Mouse (Mus musculus) heart, embryonic 15.5 days (tissue): ENCODE data around the gene Caskin2. TPM values are rescaled to one million over a fixed set of nuclear protein-coding genes. Genes with fewer than 3 reads are reported as not detected.

Experiments
- ATAC-seq: fragments of 200-750 bp; cut with Nextera tagmentation; replicated peaks from 2 replicates; pipeline ENCODE4 v1.8.0; 2017; ENCODE audit warnings: low read depth, moderate TSS enrichment; ENCODE audit not compliant: insufficient number of reproducible peaks, insufficient read depth, low FRiP score
- H3K27ac ChIP-seq: fragments of 300-500 bp; sonication (generic); 2 replicates; pipeline ENCODE4 v1.5.1; 2015; ENCODE audit warnings: mild to moderate bottlenecking, inconsistent platforms
- H3K27me3 ChIP-seq: fragments of 300-500 bp; sonication (generic); 2 replicates; pipeline ENCODE4 v1.6.1; 2015; ENCODE audit warnings: inconsistent platforms
- H3K36me3 ChIP-seq: fragments of 300-500 bp; sonication (generic); 2 replicates; pipeline ENCODE4 v1.6.1; 2015; ENCODE audit warnings: mild to moderate bottlenecking, inconsistent platforms
- H3K4me1 ChIP-seq: fragments of 300-500 bp; sonication (generic); replicated peaks from 2 replicates; pipeline ENCODE4 v1.6.1; 2015; ENCODE audit warnings: inconsistent platforms
- H3K4me2 ChIP-seq: fragments of 300-500 bp; sonication (generic); 2 replicates; pipeline ENCODE4 v1.6.1; 2015; ENCODE audit warnings: inconsistent platforms, mild to moderate bottlenecking, moderate library complexity
- H3K4me3 ChIP-seq: fragments of 300-500 bp; sonication (generic); 2 replicates; pipeline ENCODE4 v1.5.1; 2015; ENCODE audit warnings: mild to moderate bottlenecking, inconsistent platforms
- H3K9ac ChIP-seq: fragments of 300-500 bp; sonication (generic); 2 replicates; pipeline ENCODE4 v1.6.1; 2015; ENCODE audit warnings: mild to moderate bottlenecking, inconsistent platforms
- H3K9me3 ChIP-seq: fragments of 300-500 bp; sonication (generic); replicated peaks from 2 replicates; pipeline ENCODE4 v1.6.1; 2016; ENCODE audit warnings: inconsistent platforms
- WGBS: fragments of 180-500 bp; shearing (Covaris S2); methylation state at CpG from one replicate; pipeline ENCODE4 v1.1.7; 2015; ENCODE audit warnings: mixed read lengths; 5-methylcytosine and 5-hydroxymethylcytosine counted together
- polyA plus RNA-seq: library from polyadenylated mRNA; unstranded; fragments of >200 nt; fragmentation: Nextera tagmentation; extraction: Ambion mirVana; gene quantifications from 2 replicates; pipeline ENCODE4 v1.2.1, GENCODE M21; 2015

Caskin2 gene
- polyA plus RNA-seq, 1 experiment from 2014 or later: 18.0 TPM

DNA sequence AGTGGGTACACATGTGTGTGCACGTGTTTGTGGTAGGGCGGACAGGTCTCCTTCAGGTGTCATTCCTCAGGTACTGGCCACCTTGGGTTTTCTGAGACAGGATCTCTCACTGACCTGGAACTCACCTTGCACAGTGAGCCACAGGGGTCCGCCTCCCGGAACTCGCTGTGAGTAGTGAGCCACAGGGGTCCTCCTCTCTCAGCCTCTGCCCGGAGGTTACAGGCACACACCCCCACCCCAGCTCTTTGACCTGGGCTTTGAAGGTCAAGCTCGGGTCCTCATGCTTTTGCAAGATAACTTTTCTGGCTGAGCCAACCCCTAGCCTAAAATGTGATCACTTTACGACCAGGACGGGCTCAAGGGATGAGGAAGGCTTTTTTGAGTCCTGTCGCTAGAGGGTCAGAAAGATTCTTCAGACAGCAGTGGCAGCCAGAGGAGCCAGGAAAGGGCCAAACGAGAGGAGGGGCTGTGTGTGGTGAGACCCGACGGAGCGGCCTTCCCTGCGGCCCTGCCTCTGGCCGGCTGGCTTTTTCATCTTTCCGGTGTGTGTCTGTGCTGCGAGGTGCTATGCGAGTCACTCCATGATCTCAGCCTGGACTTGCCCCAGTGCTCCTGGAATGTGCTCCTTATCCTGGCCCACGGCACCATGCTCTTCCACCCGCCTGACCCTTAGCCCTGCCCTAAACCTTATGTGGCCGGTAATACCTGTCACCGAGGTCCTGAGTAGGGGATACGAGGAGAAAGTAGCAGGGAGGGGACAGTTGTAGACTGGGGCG, 17.3 kb upstream of the Caskin2 start:
- 32% methylated on average over 25 of the region's 25 CpGs for WGBS
- peak overlapping the region; percentile 73; the same call in 1 of the 2 replicates for H3K27ac ChIP-seq
- H3K4me2 ChIP-seq: peak overlapping the region; percentile 3; the same call in 1 of the 2 replicates
- H3K4me1 ChIP-seq: peaks cover 65% of the 10 kb centered on the region
- no peaks in the 10 kb centered on the region for H3K36me3 ChIP-seq
- peak overlapping the region; percentile 7 for H3K9ac ChIP-seq
- no peaks in the 10 kb centered on the region for H3K27me3 ChIP-seq
- no peak for ATAC-seq
- H3K4me3 ChIP-seq: no peak overlapping the region
- H3K9me3 ChIP-seq: no peaks in the 10 kb centered on the region

- Histone ChIP-seq H3K9me3 (no peaks in the 10 kb centered on the region), H3K27me3 (no peaks in the 10 kb centered on the region), H3K36me3 (no peaks in the 10 kb centered on the region), H3K27ac (0 out of 2 replicates have a peak overlapping the region, but pooled peaks have one; percentile 14), H3K9ac (no peak overlapping the region), H3K4me2 (no peak overlapping the region), H3K4me3 (no peak overlapping the region), H3K4me1 (peaks cover 71% of the 10 kb centered on the region)
- no peak for ATAC-seq
- WGBS: 52% methylated on average over 4 of the region's 4 CpGs
Measured at GRCm38 (mm10) chr11:115829036-115829435, 15.6 kb upstream of the Caskin2 start.

DNA sequence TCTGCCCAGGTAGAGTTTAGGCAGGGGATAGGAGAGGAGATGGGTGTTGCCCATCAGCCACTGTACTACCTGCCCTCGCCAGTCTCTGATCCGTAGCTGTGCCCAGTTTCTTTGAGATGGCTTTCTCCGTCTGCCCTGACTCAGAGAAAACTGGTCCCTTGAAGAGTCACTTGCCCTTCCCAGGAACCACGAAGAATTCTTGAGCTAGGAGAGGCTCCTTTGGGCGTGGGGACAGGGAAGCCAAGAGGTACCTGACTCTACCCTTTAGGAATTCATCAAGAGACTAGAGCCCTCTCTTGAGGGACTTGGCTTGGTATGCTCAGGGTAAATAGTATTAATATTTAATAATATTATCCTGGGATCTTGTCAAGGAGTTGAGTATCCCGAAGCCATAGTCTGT, 14.2 kb upstream of the Caskin2 start:
- no peak for ATAC-seq
- 79% methylated on average over 6 of the region's 6 CpGs for WGBS
- Histone ChIP-seq H3K27me3 (no peaks in the 10 kb centered on the region), H3K9ac (no peak overlapping the region), H3K27ac (no peak overlapping the region), H3K36me3 (peaks cover under 1% of the 10 kb centered on the region; the same call in 1 of the 2 replicates), H3K4me3 (no peak overlapping the region), H3K4me2 (no peak overlapping the region), H3K4me1 (peaks cover 62% of the 10 kb centered on the region), H3K9me3 (no peaks in the 10 kb centered on the region)

DNA sequence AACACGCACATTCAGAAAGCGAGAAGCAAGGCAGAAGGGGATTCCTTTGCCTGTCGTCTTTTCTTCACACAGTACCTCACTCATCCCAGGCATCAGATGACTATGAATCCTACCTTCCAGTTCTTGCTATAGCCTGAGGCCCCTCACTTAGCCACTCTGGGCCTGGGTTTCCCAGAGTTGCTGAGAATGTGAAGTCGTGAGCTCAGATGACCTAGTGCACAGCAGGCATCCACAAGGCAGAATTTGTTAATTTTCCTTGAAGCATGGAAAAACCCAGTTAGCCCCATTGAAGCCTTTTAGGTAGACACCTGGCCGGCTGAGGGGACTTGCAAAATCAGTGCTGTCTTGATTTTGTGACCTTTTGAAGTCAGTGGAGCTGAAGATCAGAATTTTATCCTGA, 13.0 kb upstream of the Caskin2 start:
- H3K9me3 ChIP-seq: no peaks in the 10 kb centered on the region
- 67% methylated on average over 5 of the region's 5 CpGs for WGBS
- no peak for ATAC-seq
- no peak overlapping the region for H3K9ac ChIP-seq
- no peaks in the 10 kb centered on the region for H3K27me3 ChIP-seq
- H3K27ac ChIP-seq: no peak overlapping the region
- peaks cover 51% of the 10 kb centered on the region for H3K4me1 ChIP-seq
- H3K36me3 ChIP-seq: peaks cover 12% of the 10 kb centered on the region; the same call in 1 of the 2 replicates
- H3K4me3 ChIP-seq: no peak overlapping the region
- H3K4me2 ChIP-seq: no peak overlapping the region

DNA sequence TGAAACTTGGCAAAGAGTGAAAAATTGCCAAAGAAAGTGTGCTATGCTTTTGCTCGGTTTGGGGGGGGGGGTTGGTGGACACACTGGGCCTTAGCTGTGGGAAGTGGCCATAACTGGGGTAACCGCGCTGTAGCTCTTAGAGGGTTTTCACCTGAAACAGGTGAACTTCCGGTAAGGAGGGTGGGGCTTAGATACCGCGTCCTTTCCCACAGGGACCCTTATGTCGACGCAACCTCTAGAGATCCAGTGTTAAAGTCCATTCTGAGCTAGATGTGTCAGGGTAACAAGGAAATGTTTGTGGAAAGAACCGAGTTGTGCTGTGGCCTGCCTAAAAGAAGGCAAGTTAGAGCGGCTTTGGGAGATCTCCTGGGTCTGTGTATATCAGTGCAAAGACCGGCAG, 11.4 kb upstream of the Caskin2 start:
- Histone ChIP-seq H3K9ac (peak overlapping the region; percentile 79; the same call in 1 of the 2 replicates), H3K4me1 (peaks cover 37% of the 10 kb centered on the region), H3K27ac (no peak overlapping the region; the same call in 1 of the 2 replicates), H3K4me3 (peak overlapping the region; percentile 94), H3K36me3 (peaks cover 28% of the 10 kb centered on the region), H3K27me3 (no peaks in the 10 kb centered on the region), H3K9me3 (no peaks in the 10 kb centered on the region), H3K4me2 (peak overlapping the region; percentile 96)
- no peak for ATAC-seq
- WGBS: 20% methylated on average over 11 of the region's 11 CpGs

DNA sequence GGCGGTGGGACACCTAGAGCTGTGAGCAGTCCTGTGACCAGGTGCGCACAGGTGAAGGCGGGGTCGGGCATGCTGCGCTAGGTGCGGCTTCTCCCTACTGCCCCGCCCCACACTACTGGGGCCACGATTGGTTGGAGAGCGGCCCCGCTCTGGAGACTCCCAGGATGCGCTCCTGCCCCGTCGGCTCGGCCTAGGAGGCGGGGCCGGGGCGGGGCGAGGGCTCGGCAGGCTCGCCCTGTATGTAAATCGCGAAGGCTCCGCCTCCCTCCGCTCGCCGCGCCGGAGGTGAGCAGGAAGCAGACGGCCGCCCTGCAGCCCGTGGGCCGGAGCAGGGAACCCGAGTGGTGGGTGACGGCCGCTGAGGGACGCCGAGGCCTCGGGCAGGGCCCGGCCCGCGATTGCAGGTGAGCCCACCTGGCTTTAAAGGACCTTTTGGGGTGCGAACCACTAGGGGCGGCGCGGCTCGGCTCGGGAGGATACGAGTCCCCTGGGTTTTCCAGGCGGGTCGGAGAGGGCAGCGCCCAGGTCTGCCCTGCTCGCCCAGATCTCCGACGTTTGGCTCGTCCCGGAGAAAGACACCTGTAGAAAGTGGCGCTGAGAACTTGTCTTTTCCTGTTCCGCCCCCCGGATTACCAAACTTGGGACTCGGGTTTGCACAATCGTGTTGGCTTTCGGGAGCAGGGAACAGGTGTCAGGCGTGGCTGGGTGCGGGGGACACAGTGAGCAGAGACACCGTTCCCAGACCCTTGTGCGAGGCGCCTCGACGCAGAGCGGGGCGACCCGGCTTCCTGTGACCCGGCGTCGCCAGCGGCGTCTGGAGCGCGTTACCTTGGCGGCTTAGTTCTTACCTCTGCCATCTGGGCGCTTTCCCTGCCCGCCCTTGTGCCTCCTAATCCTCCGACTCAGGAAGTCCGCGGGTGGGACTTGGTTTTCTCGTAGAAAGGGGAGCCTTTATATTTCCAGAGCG, 10.6 kb upstream of the Caskin2 start, which contains the start of gene Llgl2:
Gene Llgl2, plus strand, starts transcription at position 276 of the 967 bp plus-strand sequence.
- H3K36me3 ChIP-seq: peaks cover 31% of the 10 kb centered on the region
- peak within 1 kb of the TSS; percentile 96 for H3K4me2 ChIP-seq
- H3K27ac ChIP-seq: peak within 1 kb of the TSS; percentile 58; the same call in 1 of the 2 replicates
- no peaks in the 10 kb centered on the region for H3K9me3 ChIP-seq
- H3K27me3 ChIP-seq: no peaks in the 10 kb centered on the region
- peaks cover 29% of the 10 kb centered on the region for H3K4me1 ChIP-seq
- under 1% methylated on average over 87 of the region's 87 CpGs for WGBS
- H3K9ac ChIP-seq: peak within 1 kb of the TSS; percentile 79
- H3K4me3 ChIP-seq: peak within 1 kb of the TSS; percentile 94
- ATAC-seq: peak; percentile 93

DNA sequence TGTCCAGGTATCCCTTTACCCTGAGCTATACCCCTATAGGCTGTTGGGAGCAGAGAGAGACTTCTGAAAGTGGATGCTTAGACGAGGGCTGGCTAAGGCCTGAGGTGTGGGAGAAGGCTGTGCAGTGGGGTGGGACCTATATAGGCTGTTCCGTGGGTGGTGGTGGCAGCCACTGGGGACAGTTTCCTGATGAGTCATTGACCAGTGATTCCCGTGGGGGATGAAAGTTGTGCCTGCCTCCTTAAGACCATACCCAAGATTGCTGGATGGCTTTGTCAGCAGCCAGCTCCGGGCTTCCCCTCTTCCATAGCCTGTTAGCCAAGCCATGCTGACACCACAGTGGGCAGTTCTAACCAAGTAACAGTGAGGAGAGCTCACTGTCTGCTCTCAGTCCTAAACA, 7.6 kb upstream of the Caskin2 start:
- Histone ChIP-seq H3K9ac (no peak overlapping the region), H3K27ac (no peak overlapping the region), H3K4me3 (no peak overlapping the region), H3K36me3 (peaks cover 47% of the 10 kb centered on the region), H3K4me1 (peaks cover 18% of the 10 kb centered on the region), H3K27me3 (no peaks in the 10 kb centered on the region), H3K4me2 (no peak overlapping the region), H3K9me3 (no peaks in the 10 kb centered on the region)
- WGBS: 66% methylated on average over 4 of the region's 4 CpGs
- no peak for ATAC-seq

GRCm38 (mm10) chr11:115819915-115820623, 6.6 kb upstream of the Caskin2 start:
- Histone ChIP-seq H3K4me2 (no peak overlapping the region), H3K4me3 (no peak overlapping the region), H3K9me3 (no peaks in the 10 kb centered on the region), H3K27ac (no peak overlapping the region), H3K27me3 (no peaks in the 10 kb centered on the region), H3K4me1 (peaks cover 23% of the 10 kb centered on the region), H3K9ac (no peak overlapping the region), H3K36me3 (peaks cover 47% of the 10 kb centered on the region)
- no peak for ATAC-seq
- 84% methylated on average over 16 of the region's 16 CpGs for WGBS

- Histone ChIP-seq H3K27ac (no peak overlapping the region), H3K36me3 (peaks cover 43% of the 10 kb centered on the region), H3K4me3 (no peak overlapping the region), H3K4me1 (peaks cover 23% of the 10 kb centered on the region), H3K4me2 (no peak overlapping the region), H3K9ac (no peak overlapping the region), H3K9me3 (no peaks in the 10 kb centered on the region), H3K27me3 (no peaks in the 10 kb centered on the region)
- 89% methylated on average over 5 of the region's 5 CpGs for WGBS
- no peak for ATAC-seq
Measured at GRCm38 (mm10) chr11:115817331-115817730, 3.9 kb upstream of the Caskin2 start.

DNA sequence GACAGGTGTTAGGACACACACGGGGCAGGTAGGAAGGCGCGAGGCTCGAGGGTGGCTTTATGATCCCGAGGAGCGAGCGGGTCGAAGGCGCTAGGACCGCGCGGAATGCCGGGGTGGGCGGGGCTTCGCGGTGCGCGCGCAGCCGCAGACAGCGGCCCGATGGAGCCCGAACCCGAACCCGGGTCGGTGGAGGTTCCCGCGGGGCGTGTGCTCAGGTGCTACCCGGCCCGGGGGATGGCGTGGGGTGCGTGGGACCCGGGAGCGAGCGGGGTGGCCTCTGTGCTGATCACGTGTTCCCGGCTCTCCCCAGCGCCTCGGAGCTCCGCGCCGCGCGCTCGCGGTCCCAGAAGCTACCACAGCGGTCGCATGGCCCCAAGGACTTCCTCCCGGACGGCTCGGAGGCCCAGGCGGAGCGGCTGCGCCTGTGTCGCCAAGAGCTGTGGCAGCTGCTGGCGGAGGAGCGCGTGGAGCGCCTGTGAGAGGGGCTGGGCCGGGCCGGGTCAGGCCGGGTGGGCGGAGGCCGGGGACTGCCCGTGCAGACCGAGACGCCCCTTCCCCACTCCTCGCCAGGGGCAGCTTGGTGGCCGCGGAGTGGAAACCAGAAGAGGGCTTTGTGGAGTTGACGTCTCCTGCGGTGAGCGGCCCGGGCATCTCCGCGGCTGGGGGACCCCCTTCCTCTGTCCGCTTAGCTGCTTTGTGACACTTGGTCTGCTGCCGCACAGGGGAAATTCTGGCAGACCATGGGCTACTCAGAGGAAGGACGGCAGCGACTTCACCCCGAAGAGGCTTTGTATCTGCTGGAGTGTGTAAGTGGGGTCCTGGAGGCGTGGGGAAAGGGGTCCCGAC, 1.4 kb upstream of the Caskin2 start, which contains the start of gene Tsen54:
Gene Tsen54, plus strand, starts transcription at position 120 of the 846 bp plus-strand sequence.
- H3K9me3 ChIP-seq: no peaks in the 10 kb centered on the region
- whole genome bisulfite sequencing: under 1% methylated on average over 84 of the region's 84 CpGs
- H3K4me2 ChIP-seq: peak within 1 kb of the TSS; percentile 96
- peak within 1 kb of the TSS; percentile 95 for H3K4me3 ChIP-seq
- peak within 1 kb of the TSS; percentile 86 for H3K9ac ChIP-seq
- peaks cover 24% of the 10 kb centered on the region; the same call in 1 of the 2 replicates for H3K36me3 ChIP-seq
- H3K4me1 ChIP-seq: peaks cover 48% of the 10 kb centered on the region
- H3K27me3 ChIP-seq: no peaks in the 10 kb centered on the region
- H3K27ac ChIP-seq: peak within 1 kb of the TSS; percentile 93
- ATAC-seq: peak; percentile 49
